Mouse (Mus musculus): ENCODE measurements around the gene Ssrp1. TPM values are rescaled to one million over a fixed set of nuclear protein-coding genes. Genes with fewer than 3 reads are reported as not detected.

Ssrp1 gene
- polyA plus RNA-seq, 1 experiment from 2014 or later: 148 TPM

- H3K27ac ChIP-seq (ENCODE audit: low read length): no peak overlapping the region
- ATAC-seq (replicated peaks; ENCODE audit: extremely low read depth, insufficient read depth, low FRiP score): no peak
- peaks cover 16% of the 10 kb centered on the region for H3K4me1 ChIP-seq (ENCODE audit: control insufficient read depth, insufficient read depth, low read length)
- no peaks in the 10 kb centered on the region for H3K9me3 ChIP-seq (replicated peaks; ENCODE audit: control insufficient read depth, low read length)
- 79% methylated on average over 2 of the region's 2 CpGs for WGBS
- H3K4me3 ChIP-seq (ENCODE audit: low read length): no peak overlapping the region
- no peak overlapping the region for H3K4me2 ChIP-seq (ENCODE audit: low read depth, low read length)
- H3K36me3 ChIP-seq (ENCODE audit: control insufficient read depth, insufficient read depth): no peaks in the 10 kb centered on the region
- H3K9ac ChIP-seq (ENCODE audit: low read length): no peak overlapping the region
- no peaks in the 10 kb centered on the region for H3K27me3 ChIP-seq (ENCODE audit: control insufficient read depth, insufficient read depth, low read length)
Observed at GRCm38 (mm10) chr2:85009212-85009611, 27.8 kb upstream of the Ssrp1 start.

- no peak overlapping the region for H3K4me3 ChIP-seq (ENCODE audit: low read length)
- peaks cover 16% of the 10 kb centered on the region for H3K4me1 ChIP-seq (ENCODE audit: control insufficient read depth, insufficient read depth, low read length)
- no peaks in the 10 kb centered on the region for H3K36me3 ChIP-seq (ENCODE audit: control insufficient read depth, insufficient read depth)
- H3K9me3 ChIP-seq (replicated peaks; ENCODE audit: control insufficient read depth, low read length): no peaks in the 10 kb centered on the region
- H3K4me2 ChIP-seq (ENCODE audit: low read depth, low read length): no peak overlapping the region
- H3K9ac ChIP-seq (ENCODE audit: low read length): no peak overlapping the region
- no peaks in the 10 kb centered on the region for H3K27me3 ChIP-seq (ENCODE audit: control insufficient read depth, insufficient read depth, low read length)
- 37% methylated on average over 9 of the region's 9 CpGs for WGBS
- 0 out of 2 replicates have a peak, but pooled peaks have one; percentile 29 for ATAC-seq (replicated peaks; ENCODE audit: extremely low read depth, insufficient read depth, low FRiP score)
- peak overlapping the region; percentile 11; the same call in 1 of the 2 replicates for H3K27ac ChIP-seq (ENCODE audit: low read length)
Observed at GRCm38 (mm10) chr2:85011906-85012604, 25.0 kb upstream of the Ssrp1 start.

DNA sequence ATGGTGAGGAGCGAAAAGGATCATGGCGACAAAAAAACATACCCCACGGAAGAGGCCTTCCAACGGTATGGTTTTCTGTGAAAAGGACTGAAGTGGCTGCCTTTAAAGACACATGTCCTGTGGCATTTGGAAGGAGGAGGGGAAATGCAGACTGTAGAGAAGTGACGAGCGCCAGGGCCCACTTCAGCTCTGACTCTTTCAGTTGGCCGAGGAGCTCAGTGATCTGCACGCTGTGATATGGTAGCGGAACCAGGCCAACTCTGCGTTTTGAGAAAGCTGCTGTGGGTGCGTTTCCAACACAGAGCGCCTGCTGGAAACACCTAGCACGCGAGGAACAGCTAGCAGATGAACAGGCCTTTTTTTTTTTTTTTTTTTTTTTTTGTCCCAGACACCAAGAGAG, 24.4 kb upstream of the Ssrp1 start:
- no peak overlapping the region for H3K9ac ChIP-seq (ENCODE audit: low read length)
- no peaks in the 10 kb centered on the region for H3K27me3 ChIP-seq (ENCODE audit: control insufficient read depth, insufficient read depth, low read length)
- H3K4me3 ChIP-seq (ENCODE audit: low read length): no peak overlapping the region
- H3K4me2 ChIP-seq (ENCODE audit: low read depth, low read length): no peak overlapping the region
- no peak overlapping the region for H3K27ac ChIP-seq (ENCODE audit: low read length)
- no peaks in the 10 kb centered on the region for H3K36me3 ChIP-seq (ENCODE audit: control insufficient read depth, insufficient read depth)
- H3K9me3 ChIP-seq (replicated peaks; ENCODE audit: control insufficient read depth, low read length): no peaks in the 10 kb centered on the region
- WGBS: 51% methylated on average over 14 of the region's 14 CpGs
- peaks cover 16% of the 10 kb centered on the region for H3K4me1 ChIP-seq (ENCODE audit: control insufficient read depth, insufficient read depth, low read length)
- peak; percentile 37; the same call in 1 of the 2 replicates for ATAC-seq (replicated peaks; ENCODE audit: extremely low read depth, insufficient read depth, low FRiP score)

DNA sequence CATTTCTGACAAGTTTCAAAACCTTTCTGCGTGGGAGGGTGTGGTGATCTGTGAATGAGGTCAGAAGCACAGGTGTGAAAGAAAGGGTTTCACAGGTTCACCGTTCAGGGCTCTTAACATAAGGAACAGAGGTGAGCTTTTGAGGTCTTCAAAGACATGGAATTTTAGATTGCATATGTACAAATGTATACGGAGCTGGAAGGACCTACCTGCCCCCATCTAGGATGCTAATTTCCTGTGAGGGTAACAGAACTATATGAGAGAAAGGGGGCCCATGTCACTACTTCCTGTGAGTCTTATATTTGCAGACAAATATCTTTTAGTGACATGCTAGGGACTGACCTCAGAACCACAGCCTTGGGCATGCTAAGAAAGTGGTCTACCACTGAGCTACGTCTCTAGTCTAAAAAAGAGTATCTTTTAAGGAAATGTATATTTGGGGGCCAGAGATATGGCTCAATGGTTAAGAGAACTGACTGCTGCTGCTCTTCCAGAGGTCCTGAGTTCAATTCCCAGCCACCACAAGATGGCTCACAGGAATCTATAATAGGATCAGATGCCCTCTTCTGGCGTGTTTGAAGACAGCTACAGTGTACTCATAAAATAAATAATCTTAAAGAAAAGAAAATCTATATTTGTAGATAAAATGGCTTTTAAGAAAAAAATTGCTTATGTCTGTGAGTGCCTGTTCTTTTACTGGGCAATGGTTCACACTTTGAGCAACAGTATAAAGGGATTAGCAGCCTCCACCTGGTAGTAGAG, 23.0 kb upstream of the Ssrp1 start:
- Histone ChIP-seq H3K4me2 (ENCODE audit: low read depth, low read length) (no peak overlapping the region), H3K36me3 (ENCODE audit: control insufficient read depth, insufficient read depth) (no peaks in the 10 kb centered on the region), H3K9ac (ENCODE audit: low read length) (no peak overlapping the region), H3K27me3 (ENCODE audit: control insufficient read depth, insufficient read depth, low read length) (no peaks in the 10 kb centered on the region), H3K9me3 (replicated peaks; ENCODE audit: control insufficient read depth, low read length) (no peaks in the 10 kb centered on the region), H3K4me1 (ENCODE audit: control insufficient read depth, insufficient read depth, low read length) (peaks cover 16% of the 10 kb centered on the region), H3K4me3 (ENCODE audit: low read length) (no peak overlapping the region), H3K27ac (ENCODE audit: low read length) (no peak overlapping the region)
- ATAC-seq (replicated peaks; ENCODE audit: extremely low read depth, insufficient read depth, low FRiP score): no peak
- 81% methylated on average over 5 of the region's 5 CpGs for WGBS

GRCm38 (mm10) chr2:85014588-85014982, 22.4 kb upstream of the Ssrp1 start:
- H3K36me3 ChIP-seq (ENCODE audit: control insufficient read depth, insufficient read depth): no peaks in the 10 kb centered on the region
- H3K9me3 ChIP-seq (replicated peaks; ENCODE audit: control insufficient read depth, low read length): no peaks in the 10 kb centered on the region
- no peaks in the 10 kb centered on the region for H3K27me3 ChIP-seq (ENCODE audit: control insufficient read depth, insufficient read depth, low read length)
- 44% methylated on average over 3 of the region's 3 CpGs for WGBS
- H3K4me3 ChIP-seq (ENCODE audit: low read length): no peak overlapping the region
- no peak overlapping the region for H3K4me2 ChIP-seq (ENCODE audit: low read depth, low read length)
- no peak overlapping the region for H3K27ac ChIP-seq (ENCODE audit: low read length)
- no peak for ATAC-seq (replicated peaks; ENCODE audit: extremely low read depth, insufficient read depth, low FRiP score)
- no peak overlapping the region for H3K9ac ChIP-seq (ENCODE audit: low read length)
- H3K4me1 ChIP-seq (ENCODE audit: control insufficient read depth, insufficient read depth, low read length): peaks cover 16% of the 10 kb centered on the region

GRCm38 (mm10) chr2:85022043-85022442, 15.0 kb upstream of the Ssrp1 start:
- no peak overlapping the region for H3K4me2 ChIP-seq (ENCODE audit: low read depth, low read length)
- H3K9me3 ChIP-seq (replicated peaks; ENCODE audit: control insufficient read depth, low read length): no peaks in the 10 kb centered on the region
- no peaks in the 10 kb centered on the region for H3K4me1 ChIP-seq (ENCODE audit: control insufficient read depth, insufficient read depth, low read length)
- no peak for ATAC-seq (replicated peaks; ENCODE audit: extremely low read depth, insufficient read depth, low FRiP score)
- no peaks in the 10 kb centered on the region for H3K36me3 ChIP-seq (ENCODE audit: control insufficient read depth, insufficient read depth)
- WGBS: 16% methylated on average over 4 of the region's 4 CpGs
- H3K4me3 ChIP-seq (ENCODE audit: low read length): no peak overlapping the region
- no peak overlapping the region for H3K27ac ChIP-seq (ENCODE audit: low read length)
- H3K27me3 ChIP-seq (ENCODE audit: control insufficient read depth, insufficient read depth, low read length): no peaks in the 10 kb centered on the region; the same call in 1 of the 2 replicates
- H3K9ac ChIP-seq (ENCODE audit: low read length): no peak overlapping the region

DNA sequence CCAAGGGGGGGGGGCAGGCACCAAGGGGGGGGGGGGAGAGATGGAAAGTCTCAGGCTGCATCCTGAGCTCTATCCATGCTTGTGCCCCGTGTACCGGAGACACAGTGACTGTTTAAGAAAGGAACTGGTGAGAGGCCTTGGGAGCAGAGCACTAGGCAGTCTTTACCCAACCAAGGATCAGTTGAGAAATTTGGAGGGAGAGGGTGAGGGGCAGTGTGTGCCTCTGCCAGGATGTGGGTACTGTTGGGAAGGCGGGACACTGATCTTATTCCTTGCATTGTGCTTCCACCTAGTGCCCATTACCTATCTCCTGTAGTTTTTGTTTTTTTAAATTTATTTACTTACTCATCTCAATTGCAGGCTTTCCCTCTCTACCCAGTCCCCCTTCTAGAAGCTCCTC, 10.9 kb upstream of the Ssrp1 start:
- no peaks in the 10 kb centered on the region for H3K9me3 ChIP-seq (replicated peaks; ENCODE audit: control insufficient read depth, low read length)
- ATAC-seq (replicated peaks; ENCODE audit: extremely low read depth, insufficient read depth, low FRiP score): no peak
- no peaks in the 10 kb centered on the region for H3K4me1 ChIP-seq (ENCODE audit: control insufficient read depth, insufficient read depth, low read length)
- 75% methylated on average over 3 of the region's 3 CpGs for WGBS
- no peak overlapping the region for H3K4me2 ChIP-seq (ENCODE audit: low read depth, low read length)
- no peak overlapping the region for H3K4me3 ChIP-seq (ENCODE audit: low read length)
- H3K27me3 ChIP-seq (ENCODE audit: control insufficient read depth, insufficient read depth, low read length): no peaks in the 10 kb centered on the region; the same call in 1 of the 2 replicates
- no peak overlapping the region for H3K27ac ChIP-seq (ENCODE audit: low read length)
- no peaks in the 10 kb centered on the region for H3K36me3 ChIP-seq (ENCODE audit: control insufficient read depth, insufficient read depth)
- no peak overlapping the region for H3K9ac ChIP-seq (ENCODE audit: low read length)

- no peak overlapping the region for H3K9ac ChIP-seq (ENCODE audit: low read length)
- no peak for ATAC-seq (replicated peaks; ENCODE audit: extremely low read depth, insufficient read depth, low FRiP score)
- H3K4me1 ChIP-seq (ENCODE audit: control insufficient read depth, insufficient read depth, low read length): no peaks in the 10 kb centered on the region
- no peak overlapping the region for H3K4me3 ChIP-seq (ENCODE audit: low read length)
- no peak overlapping the region for H3K4me2 ChIP-seq (ENCODE audit: low read depth, low read length)
- H3K9me3 ChIP-seq (replicated peaks; ENCODE audit: control insufficient read depth, low read length): no peaks in the 10 kb centered on the region
- WGBS: 59% methylated on average over 5 of the region's 5 CpGs
- H3K36me3 ChIP-seq (ENCODE audit: control insufficient read depth, insufficient read depth): no peaks in the 10 kb centered on the region
- H3K27ac ChIP-seq (ENCODE audit: low read length): no peak overlapping the region
- no peaks in the 10 kb centered on the region; the same call in 1 of the 2 replicates for H3K27me3 ChIP-seq (ENCODE audit: control insufficient read depth, insufficient read depth, low read length)
Observed at GRCm38 (mm10) chr2:85027281-85027680, 9.8 kb upstream of the Ssrp1 start.

DNA sequence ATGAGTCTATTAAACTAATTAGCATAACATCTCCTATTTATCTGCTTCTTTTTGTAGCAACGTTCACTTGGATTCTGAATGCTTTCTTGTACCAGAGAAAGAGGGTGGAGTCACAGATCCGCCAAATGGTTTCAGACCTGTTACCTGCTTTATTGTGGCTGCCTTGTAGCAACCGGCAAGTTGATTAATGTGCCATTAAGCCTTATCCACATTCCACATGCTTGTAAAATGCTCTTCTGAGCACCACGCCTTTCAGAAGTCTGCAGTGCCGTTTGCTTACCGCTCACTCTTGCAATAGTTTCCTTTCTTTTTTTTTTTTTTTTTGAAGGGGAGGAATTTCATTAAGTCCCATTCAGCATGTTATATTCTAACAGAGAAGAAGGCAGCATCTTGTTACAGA, 7.1 kb upstream of the Ssrp1 start:
- no peaks in the 10 kb centered on the region for H3K36me3 ChIP-seq (ENCODE audit: control insufficient read depth, insufficient read depth)
- H3K4me3 ChIP-seq (ENCODE audit: low read length): no peak overlapping the region
- H3K4me1 ChIP-seq (ENCODE audit: control insufficient read depth, insufficient read depth, low read length): no peaks in the 10 kb centered on the region
- H3K4me2 ChIP-seq (ENCODE audit: low read depth, low read length): no peak overlapping the region
- no peak overlapping the region for H3K9ac ChIP-seq (ENCODE audit: low read length)
- no peak overlapping the region for H3K27ac ChIP-seq (ENCODE audit: low read length)
- WGBS: 55% methylated on average over 6 of the region's 6 CpGs
- no peak for ATAC-seq (replicated peaks; ENCODE audit: extremely low read depth, insufficient read depth, low FRiP score)
- H3K9me3 ChIP-seq (replicated peaks; ENCODE audit: control insufficient read depth, low read length): no peaks in the 10 kb centered on the region
- no peaks in the 10 kb centered on the region for H3K27me3 ChIP-seq (ENCODE audit: control insufficient read depth, insufficient read depth, low read length)
